Mouse (Mus musculus) stomach, postnatal 0 days (tissue): ENCODE data around the gene Zfp750. TPM values are rescaled to one million over a fixed set of nuclear protein-coding genes. Genes with fewer than 3 reads are reported as not detected.

Experiments
- ATAC-seq: fragments of 200-750 bp; cut with Nextera tagmentation; 2 replicates; pipeline ENCODE4 v1.8.0; 2017; ENCODE audit not compliant: low FRiP score, low TSS enrichment
- DNase-seq: peaks from one replicate; pipeline ENCODE4 v3.0.0-alpha.2; 2016; ENCODE audit warnings: low spot score
- H3K27ac ChIP-seq: fragments of 300-500 bp; sonication (generic); replicated peaks from 2 replicates; pipeline ENCODE4 v1.5.1; 2014; ENCODE audit warnings: mild to moderate bottlenecking, control low read depth
- H3K27me3 ChIP-seq: fragments of 300-500 bp; sonication (generic); 2 replicates; pipeline ENCODE4 v1.6.1; 2014; ENCODE audit warnings: low read length; ENCODE audit not compliant: control insufficient read depth, insufficient read depth
- H3K36me3 ChIP-seq: fragments of 300-500 bp; sonication (generic); 2 replicates; pipeline ENCODE4 v1.6.1; 2014; ENCODE audit warnings: low read length, mixed read lengths; ENCODE audit not compliant: control insufficient read depth, insufficient read depth
- H3K4me1 ChIP-seq: fragments of 300-500 bp; sonication (generic); replicated peaks from 2 replicates; pipeline ENCODE4 v1.6.1; 2014; ENCODE audit warnings: antibody characterized with exemption; ENCODE audit not compliant: control insufficient read depth, insufficient read depth
- H3K4me2 ChIP-seq: fragments of 300-500 bp; sonication (generic); replicated peaks from 2 replicates; pipeline ENCODE4 v1.6.1; 2014; ENCODE audit warnings: low read depth, mild to moderate bottlenecking, control low read depth, moderate library complexity
- H3K4me3 ChIP-seq: fragments of 300-500 bp; sonication (generic); 2 replicates; pipeline ENCODE4 v1.5.1; 2014; ENCODE audit warnings: low read depth, low read length, control low read depth
- H3K9ac ChIP-seq: fragments of 300-500 bp; sonication (generic); 2 replicates; pipeline ENCODE4 v1.6.1; 2014; ENCODE audit warnings: mild to moderate bottlenecking, low read length, control low read depth, mixed read lengths
- H3K9me3 ChIP-seq: fragments of 300-500 bp; sonication (generic); 2 replicates; pipeline ENCODE4 v1.6.1; 2016; ENCODE audit warnings: low read length; ENCODE audit not compliant: control insufficient read depth
- CTCF ChIP-seq: IDR thresholded peaks from 2 replicates; pipeline ENCODE4 v1.5.1; 2016; ENCODE audit warnings: antibody characterized with exemption, low read depth, mild to moderate bottlenecking, moderate library complexity
- EP300 ChIP-seq: optimal IDR thresholded peaks from 2 replicates; pipeline ENCODE3; 2016; ENCODE audit warnings: antibody characterized with exemption
- WGBS: fragments of 180-500 bp; shearing (Covaris S2); extraction: QIAGEN DNeasy Blood & Tissue Kit; methylation state at CpG from one replicate; pipeline ENCODE4 v1.1.7; 2014; 5-methylcytosine and 5-hydroxymethylcytosine counted together
- polyA plus RNA-seq: library from polyadenylated mRNA; unstranded; fragments of >200 nt; fragmentation: Nextera tagmentation; extraction: Ambion mirVana; gene quantifications from 2 replicates; pipeline ENCODE4 v1.2.1, GENCODE M21; 2015

The Zfp750 gene
- polyA plus RNA-seq, 1 experiment from 2014 or later: 19.2 TPM

- peak; percentile 44 for DNase-seq
- no peaks in the 10 kb centered on the region for H3K27me3 ChIP-seq
- no peaks in the 10 kb centered on the region for H3K9me3 ChIP-seq
- WGBS: 43% methylated on average over 17 of the region's 17 CpGs
- H3K36me3 ChIP-seq: no peaks in the 10 kb centered on the region
- H3K9ac ChIP-seq: no peak overlapping the region
- no peak; the same call in none of the 2 replicates for TF ChIP-seq CTCF
- H3K4me3 ChIP-seq: no peak overlapping the region
- H3K4me2 ChIP-seq: 0 out of 2 replicates have a peak overlapping the region, but pooled peaks have one; percentile 5
- H3K4me1 ChIP-seq: no peaks in the 10 kb centered on the region; the same call in 1 of the 2 replicates
- ATAC-seq: peak; percentile 45
- peak overlapping the region; percentile 56 for H3K27ac ChIP-seq
Measured at GRCm38 (mm10) chr11:121549843-121550647, 30.9 kb upstream of the Zfp750 start.

- Histone ChIP-seq H3K4me2 (no peak overlapping the region), H3K36me3 (no peaks in the 10 kb centered on the region), H3K9ac (no peak overlapping the region), H3K9me3 (no peaks in the 10 kb centered on the region), H3K4me1 (no peaks in the 10 kb centered on the region; the same call in 1 of the 2 replicates), H3K27ac (peak overlapping the region; percentile 56), H3K4me3 (no peak overlapping the region), H3K27me3 (no peaks in the 10 kb centered on the region)
- ATAC-seq: no peak
- no peak for DNase-seq
- TF ChIP-seq EP300: no peak
- no peak for TF ChIP-seq CTCF
- 65% methylated on average over 12 of the region's 12 CpGs for WGBS
Measured at GRCm38 (mm10) chr11:121548996-121549842, 30.1 kb upstream of the Zfp750 start.

GRCm38 (mm10) chr11:121547925-121548324 is 28.8 kb upstream of the Zfp750 start:
- no peak overlapping the region for H3K4me3 ChIP-seq
- WGBS: 80% methylated on average over 4 of the region's 4 CpGs
- H3K27me3 ChIP-seq: no peaks in the 10 kb centered on the region
- H3K4me2 ChIP-seq: no peak overlapping the region
- H3K9ac ChIP-seq: no peak overlapping the region
- no peaks in the 10 kb centered on the region for H3K9me3 ChIP-seq
- H3K27ac ChIP-seq: 0 out of 2 replicates have a peak overlapping the region, but pooled peaks have one; percentile 40
- DNase-seq (no peak), ATAC-seq (no peak)
- TF ChIP-seq CTCF (no peak), EP300 (no peak)
- peaks cover 7% of the 10 kb centered on the region for H3K4me1 ChIP-seq
- H3K36me3 ChIP-seq: no peaks in the 10 kb centered on the region

- no peaks in the 10 kb centered on the region for H3K9me3 ChIP-seq
- H3K4me1 ChIP-seq: peaks cover 7% of the 10 kb centered on the region
- ATAC-seq (no peak), DNase-seq (peak; percentile 42)
- no peak overlapping the region for H3K9ac ChIP-seq
- WGBS: 80% methylated on average over 5 of the region's 5 CpGs
- no peak overlapping the region for H3K4me2 ChIP-seq
- no peak for TF ChIP-seq CTCF
- TF ChIP-seq EP300: no peak
- no peak overlapping the region for H3K4me3 ChIP-seq
- no peaks in the 10 kb centered on the region for H3K27me3 ChIP-seq
- H3K36me3 ChIP-seq: no peaks in the 10 kb centered on the region
- no peak overlapping the region for H3K27ac ChIP-seq
Measured at GRCm38 (mm10) chr11:121547234-121547633, 28.1 kb upstream of the Zfp750 start.

GRCm38 (mm10) chr11:121545398-121546034 is 26.4 kb upstream of the Zfp750 start:
- ATAC-seq (no peak), DNase-seq (no peak)
- H3K27ac ChIP-seq: peak overlapping the region; percentile 93
- peaks cover 7% of the 10 kb centered on the region for H3K4me1 ChIP-seq
- no peak overlapping the region for H3K4me2 ChIP-seq
- no peaks in the 10 kb centered on the region for H3K36me3 ChIP-seq
- TF ChIP-seq EP300 (no peak), CTCF (no peak)
- no peak overlapping the region for H3K4me3 ChIP-seq
- H3K9me3 ChIP-seq: no peaks in the 10 kb centered on the region
- H3K27me3 ChIP-seq: no peaks in the 10 kb centered on the region
- no peak overlapping the region for H3K9ac ChIP-seq
- 52% methylated on average over 3 of the region's 3 CpGs for WGBS
